Mouse (Mus musculus) hindbrain, embryonic 10.5 days (tissue): ENCODE results near the gene Arhgap27. TPM values are rescaled to one million over a fixed set of nuclear protein-coding genes. Genes with fewer than 3 reads are reported as not detected.

Experiments
- DNase-seq: peaks from one replicate; pipeline ENCODE4 v3.0.0-alpha.2; 2017; ENCODE audit warnings: low spot score
- H3K27ac ChIP-seq: fragments of 300-500 bp; sonication (generic); 2 replicates; pipeline ENCODE4 v1.5.1; 2016; ENCODE audit warnings: mild to moderate bottlenecking, moderate library complexity
- H3K27me3 ChIP-seq: fragments of 300-500 bp; sonication (generic); 2 replicates; pipeline ENCODE4 v1.6.1; 2016; ENCODE audit warnings: mild to moderate bottlenecking; ENCODE audit not compliant: poor library complexity, insufficient read depth, severe bottlenecking
- H3K36me3 ChIP-seq: fragments of 300-500 bp; sonication (generic); 2 replicates; pipeline ENCODE4 v1.6.1; 2016; ENCODE audit warnings: mild to moderate bottlenecking, moderate library complexity
- H3K4me1 ChIP-seq: fragments of 300-500 bp; sonication (generic); replicated peaks from 2 replicates; pipeline ENCODE4 v1.6.1; 2016; ENCODE audit warnings: mild to moderate bottlenecking
- H3K4me3 ChIP-seq: fragments of 300-500 bp; sonication (generic); 2 replicates; pipeline ENCODE4 v1.5.1; 2016; ENCODE audit warnings: mild to moderate bottlenecking, moderate library complexity
- H3K9me3 ChIP-seq: fragments of 300-500 bp; sonication (generic); 2 replicates; pipeline ENCODE4 v1.6.1; 2016; ENCODE audit warnings: mild to moderate bottlenecking, moderate library complexity
- WGBS: fragments of 180-500 bp; shearing (Covaris S2); methylation state at CpG from one replicate; pipeline ENCODE4 v1.1.7; 2016; 5-methylcytosine and 5-hydroxymethylcytosine counted together
- polyA plus RNA-seq: library from polyadenylated mRNA; unstranded; fragments of >200 nt; fragmentation: Nextera tagmentation; extraction: Ambion mirVana; gene quantifications from 2 replicates; pipeline ENCODE4 v1.2.1, GENCODE M21; 2016

Arhgap27 gene
- polyA plus RNA-seq, 1 experiment from 2014 or later = 4.8 TPM

GRCm38 (mm10) chr11:103318042-103318441 lies 45.5 kb downstream of the Arhgap27 start:
- WGBS = 80% methylated on average over 1 of the region's 1 CpGs
- Histone ChIP-seq H3K27me3 (peaks cover 9% of the 10 kb centered on the region; the same call in 1 of the 2 replicates), H3K9me3 (no peaks in the 10 kb centered on the region), H3K36me3 (no peaks in the 10 kb centered on the region), H3K27ac (no peak overlapping the region), H3K4me1 (0 out of 2 replicates have a peak, but pooled peaks cover 6% of the 10 kb centered on the region), H3K4me3 (no peak overlapping the region)
- no peak for DNase-seq

DNA sequence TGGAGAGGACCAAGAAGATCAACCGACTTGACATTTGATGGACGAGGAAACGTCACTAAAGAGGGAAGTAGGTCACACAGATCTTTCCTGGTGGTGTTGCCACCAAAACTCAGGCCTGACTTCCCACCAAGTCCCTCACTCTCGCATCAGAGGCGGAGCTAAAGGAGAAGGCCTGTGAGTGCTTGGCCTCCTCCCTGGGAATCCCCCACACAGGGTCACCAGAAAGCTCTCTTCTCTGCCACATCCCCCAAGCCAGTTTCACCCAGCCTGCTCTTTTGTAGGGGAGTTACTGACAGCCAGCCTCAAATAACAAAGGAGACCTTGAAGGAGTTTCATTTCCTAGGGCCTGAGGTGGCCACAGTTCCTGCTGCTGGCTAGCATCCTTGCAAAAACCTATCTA lies 48.1 kb downstream of the Arhgap27 start:
- DNase-seq = no peak
- H3K27ac ChIP-seq = no peak overlapping the region
- 85% methylated on average over 5 of the region's 5 CpGs for WGBS
- peaks cover 24% of the 10 kb centered on the region; the same call in 1 of the 2 replicates for H3K27me3 ChIP-seq
- H3K9me3 ChIP-seq = no peaks in the 10 kb centered on the region
- no peak overlapping the region for H3K4me3 ChIP-seq
- H3K4me1 ChIP-seq = peaks cover 13% of the 10 kb centered on the region
- H3K36me3 ChIP-seq = no peaks in the 10 kb centered on the region

DNA sequence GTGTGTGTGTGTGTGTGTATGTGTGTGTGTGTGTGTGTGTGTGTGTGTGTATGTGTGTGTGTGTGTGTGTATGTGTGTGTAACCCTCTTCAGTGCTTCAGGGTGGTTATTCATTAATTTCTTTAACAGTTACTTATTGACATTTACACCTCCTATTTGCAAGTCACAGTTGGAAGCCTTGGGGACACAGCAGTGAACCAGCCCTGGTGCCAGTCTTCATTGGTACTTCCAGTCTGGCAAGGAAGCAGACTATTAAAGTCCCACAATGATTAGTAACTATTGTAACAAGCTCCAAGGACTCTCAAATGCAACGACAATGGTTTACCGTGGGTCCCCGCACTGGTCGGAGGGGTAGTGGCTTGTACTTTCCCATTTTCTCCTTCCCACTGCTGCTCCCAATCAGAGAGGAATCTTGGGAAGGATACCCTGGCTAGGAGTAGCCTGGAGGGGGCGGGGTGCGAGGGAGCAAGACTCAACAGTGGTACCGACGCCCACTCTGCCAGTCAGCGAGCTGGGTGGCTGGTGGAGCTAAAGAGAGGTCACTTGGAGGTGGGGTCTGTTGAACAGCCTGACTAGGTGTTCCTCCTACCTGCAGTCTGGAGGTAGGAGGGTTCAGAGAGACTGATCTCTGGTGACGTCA lies 48.6 kb downstream of the Arhgap27 start:
- WGBS = 80% methylated on average over 10 of the region's 10 CpGs
- no peaks in the 10 kb centered on the region for H3K9me3 ChIP-seq
- no peak for DNase-seq
- H3K27ac ChIP-seq = no peak overlapping the region
- peaks cover 24% of the 10 kb centered on the region; the same call in 1 of the 2 replicates for H3K27me3 ChIP-seq
- H3K4me1 ChIP-seq = peaks cover 13% of the 10 kb centered on the region
- H3K4me3 ChIP-seq = no peak overlapping the region
- no peaks in the 10 kb centered on the region for H3K36me3 ChIP-seq

DNA sequence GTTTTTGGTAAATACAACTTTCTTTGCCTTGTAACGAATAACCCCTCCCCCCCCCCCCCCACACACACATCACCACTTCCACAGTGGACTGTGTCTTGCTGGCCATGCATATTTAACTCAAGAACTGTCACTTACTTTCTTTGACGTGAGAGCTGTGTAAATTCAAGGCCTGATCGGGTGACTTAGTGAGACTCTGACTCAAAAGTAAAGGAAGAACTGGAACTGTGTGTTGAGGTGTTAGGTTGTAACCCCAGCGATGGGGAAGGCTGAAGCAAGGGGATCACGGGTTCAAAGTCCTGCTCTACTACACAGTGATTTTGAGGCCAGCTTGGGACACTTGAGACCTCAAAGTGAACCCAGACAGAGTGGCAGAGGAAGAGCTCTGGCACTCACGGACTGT lies 50.0 kb downstream of the Arhgap27 start:
- Histone ChIP-seq H3K27ac (no peak overlapping the region), H3K4me1 (peaks cover 13% of the 10 kb centered on the region), H3K4me3 (no peak overlapping the region), H3K9me3 (no peaks in the 10 kb centered on the region), H3K27me3 (peaks cover 24% of the 10 kb centered on the region; the same call in 1 of the 2 replicates), H3K36me3 (no peaks in the 10 kb centered on the region)
- no peak for DNase-seq
- 81% methylated on average over 6 of the region's 6 CpGs for WGBS

- Histone ChIP-seq H3K27me3 (peaks cover 20% of the 10 kb centered on the region; the same call in 1 of the 2 replicates), H3K4me1 (peaks cover 13% of the 10 kb centered on the region), H3K4me3 (no peak overlapping the region), H3K9me3 (no peaks in the 10 kb centered on the region), H3K36me3 (no peaks in the 10 kb centered on the region), H3K27ac (no peak overlapping the region)
- no peak for DNase-seq
- WGBS = 58% methylated on average over 8 of the region's 8 CpGs
Measured at GRCm38 (mm10) chr11:103312655-103313255, 50.7 kb downstream of the Arhgap27 start.

GRCm38 (mm10) chr11:103311960-103312611 lies 51.4 kb downstream of the Arhgap27 start:
- H3K27me3 ChIP-seq = peaks cover 20% of the 10 kb centered on the region; the same call in 1 of the 2 replicates
- 7% methylated on average over 30 of the region's 30 CpGs for WGBS
- DNase-seq = peak; percentile 62
- H3K4me3 ChIP-seq = peak overlapping the region; percentile 53
- peaks cover 13% of the 10 kb centered on the region for H3K4me1 ChIP-seq
- H3K9me3 ChIP-seq = no peaks in the 10 kb centered on the region
- peak overlapping the region; percentile 82 for H3K27ac ChIP-seq
- no peaks in the 10 kb centered on the region for H3K36me3 ChIP-seq

DNA sequence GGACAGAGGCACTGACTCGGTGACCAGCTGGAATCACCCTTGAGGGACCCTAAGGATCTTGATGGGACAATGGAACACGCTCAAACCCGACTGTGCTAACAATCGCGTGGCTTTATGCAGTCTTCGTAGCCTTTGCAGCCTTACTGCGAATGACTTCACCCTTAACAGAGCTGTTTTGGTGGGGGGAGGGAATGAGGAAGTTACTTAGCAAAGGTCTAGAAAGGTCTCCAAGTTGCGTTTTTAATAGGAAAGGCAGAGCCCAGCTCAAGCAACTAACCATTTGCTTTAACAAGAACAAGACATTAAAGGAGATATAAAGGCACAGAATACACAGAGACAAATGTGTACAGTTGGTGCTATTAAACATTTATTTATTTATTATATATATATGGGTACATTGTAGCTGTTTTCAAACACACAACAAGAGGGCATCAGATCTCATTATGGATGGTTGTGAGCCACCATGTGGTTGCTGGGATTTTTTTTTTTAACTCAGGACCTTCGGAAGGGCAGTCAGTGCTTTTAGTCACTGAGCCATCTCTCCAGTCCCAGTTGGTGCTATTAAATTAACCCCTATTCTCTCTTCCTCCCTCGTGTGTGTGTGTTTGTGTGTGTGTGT lies 53.4 kb downstream of the Arhgap27 start:
- Histone ChIP-seq H3K9me3 (no peaks in the 10 kb centered on the region), H3K27ac (no peak overlapping the region), H3K27me3 (peaks cover 20% of the 10 kb centered on the region; the same call in 1 of the 2 replicates), H3K4me1 (peaks cover 13% of the 10 kb centered on the region), H3K36me3 (no peaks in the 10 kb centered on the region), H3K4me3 (no peak overlapping the region)
- DNase-seq = no peak
- WGBS = 85% methylated on average over 10 of the region's 10 CpGs

GRCm38 (mm10) chr11:103307910-103308309 lies 55.6 kb downstream of the Arhgap27 start:
- no peaks in the 10 kb centered on the region for H3K36me3 ChIP-seq
- no peak overlapping the region for H3K4me3 ChIP-seq
- H3K4me1 ChIP-seq = peaks cover 12% of the 10 kb centered on the region
- WGBS = 75% methylated on average over 8 of the region's 8 CpGs
- H3K27ac ChIP-seq = no peak overlapping the region
- no peak for DNase-seq
- H3K27me3 ChIP-seq = peaks cover 19% of the 10 kb centered on the region; the same call in 1 of the 2 replicates
- H3K9me3 ChIP-seq = no peaks in the 10 kb centered on the region

- Histone ChIP-seq H3K27me3 (no peaks in the 10 kb centered on the region), H3K9me3 (no peaks in the 10 kb centered on the region), H3K4me1 (no peaks in the 10 kb centered on the region), H3K36me3 (no peaks in the 10 kb centered on the region), H3K4me3 (no peak overlapping the region), H3K27ac (no peak overlapping the region)
- WGBS = 86% methylated on average over 9 of the region's 9 CpGs
- DNase-seq = no peak
Measured at GRCm38 (mm10) chr11:103304525-103304924, 59.0 kb downstream of the Arhgap27 start.

- H3K27me3 ChIP-seq = no peaks in the 10 kb centered on the region
- no peak overlapping the region for H3K4me3 ChIP-seq
- DNase-seq = no peak
- no peaks in the 10 kb centered on the region for H3K36me3 ChIP-seq
- peaks cover 10% of the 10 kb centered on the region for H3K4me1 ChIP-seq
- H3K27ac ChIP-seq = no peak overlapping the region
- H3K9me3 ChIP-seq = no peaks in the 10 kb centered on the region
- WGBS = 95% methylated on average over 7 of the region's 7 CpGs
Measured at GRCm38 (mm10) chr11:103294772-103295171, 68.7 kb downstream of the Arhgap27 start.

DNA sequence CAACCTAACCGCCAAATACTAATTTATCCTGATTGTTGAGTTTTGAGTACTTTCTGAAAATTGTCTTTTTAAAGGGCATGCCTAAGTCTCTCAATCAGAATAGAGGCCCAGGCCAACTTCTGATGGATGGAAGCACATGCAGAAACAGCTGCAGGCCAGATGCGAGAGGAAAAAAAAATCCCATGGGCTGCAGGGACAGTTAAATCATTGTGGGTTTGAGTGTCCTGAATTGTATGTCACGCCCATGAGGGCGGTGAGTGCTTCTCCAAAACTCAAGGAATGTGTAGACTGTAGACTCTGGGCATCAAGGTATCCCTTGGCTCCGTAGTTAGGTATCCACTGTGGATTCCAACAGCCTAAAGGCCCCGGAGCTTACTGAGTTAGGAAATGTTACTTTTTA lies 69.4 kb downstream of the Arhgap27 start:
- H3K4me3 ChIP-seq = no peak overlapping the region
- H3K4me1 ChIP-seq = peaks cover 10% of the 10 kb centered on the region
- WGBS = 80% methylated on average over 6 of the region's 6 CpGs
- H3K27ac ChIP-seq = no peak overlapping the region
- no peaks in the 10 kb centered on the region for H3K9me3 ChIP-seq
- H3K36me3 ChIP-seq = no peaks in the 10 kb centered on the region
- DNase-seq = no peak
- no peaks in the 10 kb centered on the region for H3K27me3 ChIP-seq

GRCm38 (mm10) chr11:103292890-103293287 lies 70.6 kb downstream of the Arhgap27 start:
- no peak overlapping the region for H3K4me3 ChIP-seq
- no peak overlapping the region for H3K27ac ChIP-seq
- no peaks in the 10 kb centered on the region for H3K9me3 ChIP-seq
- no peaks in the 10 kb centered on the region for H3K27me3 ChIP-seq
- 74% methylated on average over 5 of the region's 5 CpGs for WGBS
- H3K36me3 ChIP-seq = no peaks in the 10 kb centered on the region
- peaks cover 15% of the 10 kb centered on the region for H3K4me1 ChIP-seq
- DNase-seq = no peak
